Mouse (Mus musculus) ZHBTc4 (cell line): ENCODE measurements around the gene Clcnkb.
A peak's percentile ranks its signal among the peaks of the same experiment; 100 is the strongest.

ENCODE experiments used
- DNase-seq: peaks from one replicate; pipeline ENCODE4 v3.0.0-alpha.2; 2011; ENCODE audit warnings: low read depth, low spot score

Clcnkb gene

DNA sequence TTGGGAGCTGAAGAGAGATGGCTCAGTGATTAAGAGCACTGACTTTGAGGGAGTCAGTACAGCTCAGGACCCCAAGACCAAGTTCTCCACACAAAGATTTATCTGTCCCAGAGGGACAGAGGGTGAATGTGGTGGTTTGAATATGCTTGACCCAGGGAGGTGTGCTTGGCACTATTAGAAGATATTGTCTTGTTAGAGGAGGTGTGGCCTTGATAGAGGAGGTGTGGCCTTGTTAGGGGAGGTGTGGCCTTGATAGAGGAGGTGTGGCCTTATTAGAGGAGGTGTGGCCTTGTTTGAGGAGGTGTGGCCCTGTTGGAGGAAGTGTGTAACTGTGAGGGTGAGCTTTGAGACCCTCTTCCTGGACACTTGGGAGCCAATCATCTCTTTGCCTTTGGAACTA, 58.0 kb downstream of the Clcnkb start:
- peak; percentile 80 for DNase-seq
